Mouse (Mus musculus) heart, postnatal 0 days (tissue): ENCODE measurements around the gene Gm17027.
"Not testable (repeated sequence)": the region's sequence is repeated elsewhere in the genome, so short reads cannot be mapped to it uniquely, and the experiment has no call there.

Source experiments
- CTCF ChIP-seq: IDR thresholded peaks from 2 replicates; pipeline ENCODE4 v1.5.1; 2016; ENCODE audit warnings: antibody characterized with exemption, control low read depth, low read depth
- EP300 ChIP-seq: IDR thresholded peaks from 2 replicates; pipeline ENCODE4 v1.6.1; 2016; ENCODE audit warnings: antibody characterized with exemption, low read depth

DNA sequence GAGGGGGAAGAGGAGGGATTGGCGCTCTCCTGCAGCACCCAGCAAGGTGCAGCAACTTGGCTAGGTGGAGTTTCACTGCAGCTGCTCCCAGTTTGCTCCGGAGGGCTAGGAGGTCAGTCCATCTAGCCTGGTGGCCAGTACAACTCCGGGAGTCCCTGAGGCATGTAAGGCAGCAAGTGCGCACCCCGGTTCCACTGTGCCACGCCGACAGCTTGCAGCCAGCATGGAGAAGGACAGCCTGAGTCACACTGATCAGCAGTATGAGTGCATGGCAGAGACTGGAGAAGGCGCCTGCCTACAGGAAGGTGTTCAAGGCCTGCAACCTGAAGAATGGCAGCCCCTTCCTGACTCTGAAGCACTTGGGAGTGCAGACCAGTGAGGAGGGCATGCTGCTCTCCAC, 27.9 kb downstream of the Gm17027 start:
- TF ChIP-seq CTCF, EP300: not testable (repeated sequence)
